Mouse (Mus musculus) midbrain, embryonic 15.5 days (tissue): Measurements from ENCODE around the gene Zfp36l1. TPM values are rescaled to one million over a fixed set of nuclear protein-coding genes. Genes with fewer than 3 reads are reported as not detected.

Source experiments
- ATAC-seq: fragments of 200-750 bp; cut with Nextera tagmentation; replicated peaks from 2 replicates; pipeline ENCODE4 v1.8.0; 2017; ENCODE audit warnings: moderate TSS enrichment
- H3K27ac ChIP-seq: fragments of 300-500 bp; sonication (generic); 2 replicates; pipeline ENCODE4 v1.5.1; 2015; ENCODE audit warnings: mild to moderate bottlenecking, inconsistent platforms
- H3K27me3 ChIP-seq: fragments of 300-500 bp; sonication (generic); replicated peaks from 2 replicates; pipeline ENCODE4 v1.6.1; 2015; ENCODE audit warnings: inconsistent platforms
- H3K36me3 ChIP-seq: fragments of 300-500 bp; sonication (generic); replicated peaks from 2 replicates; pipeline ENCODE4 v1.6.1; 2015; ENCODE audit warnings: inconsistent platforms
- H3K4me1 ChIP-seq: fragments of 300-500 bp; sonication (generic); 2 replicates; pipeline ENCODE4 v1.6.1; 2015; ENCODE audit warnings: inconsistent platforms
- H3K4me2 ChIP-seq: fragments of 300-500 bp; sonication (generic); 2 replicates; pipeline ENCODE4 v1.6.1; 2015; ENCODE audit warnings: inconsistent platforms, mild to moderate bottlenecking, moderate library complexity
- H3K4me3 ChIP-seq: fragments of 300-500 bp; sonication (generic); 2 replicates; pipeline ENCODE4 v1.5.1; 2015; ENCODE audit warnings: mild to moderate bottlenecking, inconsistent platforms
- H3K9ac ChIP-seq: fragments of 300-500 bp; sonication (generic); 2 replicates; pipeline ENCODE4 v1.6.1; 2015; ENCODE audit warnings: mild to moderate bottlenecking, inconsistent platforms
- H3K9me3 ChIP-seq: fragments of 300-500 bp; sonication (generic); 2 replicates; pipeline ENCODE4 v1.6.1; 2016; ENCODE audit warnings: inconsistent platforms
- WGBS: fragments of 180-500 bp; shearing (Covaris S2); methylation state at CpG from one replicate; pipeline ENCODE4 v1.1.7; 2015; ENCODE audit warnings: mixed read lengths; 5-methylcytosine and 5-hydroxymethylcytosine counted together
- polyA plus RNA-seq: library from polyadenylated mRNA; unstranded; fragments of >200 nt; fragmentation: Nextera tagmentation; extraction: Ambion mirVana; gene quantifications from 2 replicates; pipeline ENCODE4 v1.2.1, GENCODE M21; 2015

Zfp36l1 gene
- polyA plus RNA-seq, 1 experiment from 2014 or later, result 37.1 TPM

GRCm38 (mm10) chr12:80079937-80080336 is 32.9 kb downstream of the Zfp36l1 start:
- Histone ChIP-seq H3K27me3 (no peaks in the 10 kb centered on the region), H3K4me1 (no peaks in the 10 kb centered on the region), H3K27ac (no peak overlapping the region), H3K9me3 (no peaks in the 10 kb centered on the region), H3K4me2 (no peak overlapping the region), H3K36me3 (no peaks in the 10 kb centered on the region), H3K9ac (no peak overlapping the region), H3K4me3 (no peak overlapping the region)
- ATAC-seq, result no peak
- 89% methylated on average over 4 of the region's 4 CpGs for WGBS

DNA sequence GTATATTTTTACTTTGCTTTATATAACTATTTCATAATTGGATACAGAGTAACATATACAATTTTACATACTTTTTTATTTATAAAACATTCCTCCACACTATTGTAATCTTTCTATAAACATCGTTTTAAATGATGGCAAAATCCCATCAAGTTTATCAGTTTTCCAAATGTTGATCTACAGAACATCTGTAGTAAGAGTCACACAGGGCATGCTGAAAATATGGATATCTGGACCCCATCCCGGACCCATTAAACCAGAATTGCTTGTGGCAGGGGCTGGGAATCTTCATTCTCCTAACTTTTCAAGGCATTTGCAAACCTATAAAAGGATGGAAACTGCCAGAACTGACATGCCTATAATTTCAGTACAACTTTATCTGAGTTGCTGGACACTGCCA is 38.5 kb downstream of the Zfp36l1 start:
- Histone ChIP-seq H3K4me3 (no peak overlapping the region), H3K4me2 (no peak overlapping the region), H3K36me3 (no peaks in the 10 kb centered on the region), H3K9ac (no peak overlapping the region), H3K9me3 (no peaks in the 10 kb centered on the region), H3K27me3 (no peaks in the 10 kb centered on the region), H3K4me1 (no peaks in the 10 kb centered on the region), H3K27ac (no peak overlapping the region)
- WGBS, result 81% methylated on average over 2 of the region's 2 CpGs
- ATAC-seq, result no peak

DNA sequence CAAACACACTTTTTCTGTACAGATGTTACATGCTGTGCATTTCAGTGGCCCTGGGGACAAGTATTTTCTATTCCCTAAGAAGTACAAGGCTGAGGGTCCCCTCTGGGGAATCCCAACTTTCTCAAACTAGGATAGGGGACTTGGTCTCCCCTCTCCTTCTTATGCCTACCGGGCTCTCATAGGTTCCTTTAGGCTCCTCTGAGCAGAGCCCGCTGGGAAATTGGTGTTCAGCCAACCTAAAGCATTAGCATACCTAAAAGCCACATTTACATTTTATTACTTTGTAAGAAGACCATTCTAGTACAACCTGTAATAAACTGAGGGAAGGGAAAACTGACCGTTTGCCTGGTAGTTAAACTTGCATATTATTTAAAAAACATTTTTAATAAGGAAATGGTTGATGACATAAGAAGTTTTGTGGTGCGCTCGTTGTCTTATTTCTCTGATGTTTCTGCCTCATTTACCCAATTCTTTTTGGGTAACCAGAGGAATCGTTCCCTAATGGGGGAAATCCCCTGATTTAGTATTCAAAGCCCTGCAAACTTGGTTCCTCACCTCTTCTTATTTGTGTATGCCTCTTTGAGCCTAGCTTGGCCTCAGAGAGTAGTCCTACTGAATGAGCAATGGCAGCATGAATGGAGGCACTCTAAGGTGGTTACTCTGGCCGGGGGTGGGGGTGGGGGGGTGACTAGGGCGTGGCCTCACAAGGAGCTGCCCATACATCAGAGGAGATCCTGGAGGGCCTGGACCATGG is 42.1 kb downstream of the Zfp36l1 start:
- WGBS, result 42% methylated on average over 8 of the region's 8 CpGs
- no peak for ATAC-seq
- no peaks in the 10 kb centered on the region for H3K27me3 ChIP-seq
- no peak overlapping the region for H3K4me3 ChIP-seq
- no peak overlapping the region for H3K4me2 ChIP-seq
- no peak overlapping the region for H3K27ac ChIP-seq
- H3K4me1 ChIP-seq, result no peaks in the 10 kb centered on the region
- no peaks in the 10 kb centered on the region for H3K36me3 ChIP-seq
- no peak overlapping the region for H3K9ac ChIP-seq
- H3K9me3 ChIP-seq, result no peaks in the 10 kb centered on the region

- no peaks in the 10 kb centered on the region for H3K36me3 ChIP-seq
- no peak overlapping the region for H3K4me3 ChIP-seq
- H3K4me1 ChIP-seq, result peaks cover 8% of the 10 kb centered on the region
- H3K4me2 ChIP-seq, result no peak overlapping the region
- no peak for ATAC-seq
- H3K27ac ChIP-seq, result no peak overlapping the region
- no peaks in the 10 kb centered on the region for H3K9me3 ChIP-seq
- no peaks in the 10 kb centered on the region for H3K27me3 ChIP-seq
- H3K9ac ChIP-seq, result no peak overlapping the region
- WGBS, result 96% methylated on average over 3 of the region's 3 CpGs
Measured at GRCm38 (mm10) chr12:80069040-80069439, 43.8 kb downstream of the Zfp36l1 start.

GRCm38 (mm10) chr12:80068016-80068415 is 44.8 kb downstream of the Zfp36l1 start:
- Histone ChIP-seq H3K27ac (no peak overlapping the region), H3K4me1 (peaks cover 18% of the 10 kb centered on the region), H3K27me3 (no peaks in the 10 kb centered on the region), H3K4me3 (no peak overlapping the region), H3K9ac (no peak overlapping the region), H3K36me3 (no peaks in the 10 kb centered on the region), H3K9me3 (no peaks in the 10 kb centered on the region), H3K4me2 (no peak overlapping the region)
- no peak for ATAC-seq
- 82% methylated on average over 7 of the region's 7 CpGs for WGBS

- peaks cover 38% of the 10 kb centered on the region for H3K4me1 ChIP-seq
- WGBS, result 73% methylated on average over 8 of the region's 8 CpGs
- no peak overlapping the region for H3K4me3 ChIP-seq
- H3K9ac ChIP-seq, result no peak overlapping the region
- ATAC-seq, result no peak
- H3K36me3 ChIP-seq, result no peaks in the 10 kb centered on the region
- no peaks in the 10 kb centered on the region for H3K9me3 ChIP-seq
- no peaks in the 10 kb centered on the region for H3K27me3 ChIP-seq
- H3K4me2 ChIP-seq, result no peak overlapping the region
- peak overlapping the region; percentile 27; the same call in 1 of the 2 replicates for H3K27ac ChIP-seq
Measured at GRCm38 (mm10) chr12:80065049-80065448, 47.8 kb downstream of the Zfp36l1 start.

DNA sequence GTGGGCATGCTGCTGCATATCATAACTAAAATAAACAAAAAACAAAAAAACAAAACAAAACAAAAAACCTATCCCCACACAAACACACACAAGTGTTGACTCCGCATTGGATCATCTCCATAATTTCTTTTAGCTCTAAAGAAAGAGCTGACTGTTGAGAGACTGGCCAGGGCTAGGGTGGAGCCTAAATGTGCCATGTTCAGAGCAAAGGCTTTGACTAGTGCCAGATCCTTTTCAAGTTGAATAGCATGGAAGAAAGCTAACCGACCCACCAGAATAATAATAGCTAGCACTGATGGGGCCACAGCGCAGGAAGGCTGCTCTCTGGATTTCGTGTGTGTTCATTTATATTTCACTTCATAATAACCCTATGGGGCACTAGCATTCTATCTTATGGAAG is 48.5 kb downstream of the Zfp36l1 start:
- peak overlapping the region; percentile 83 for H3K27ac ChIP-seq
- no peak overlapping the region for H3K9ac ChIP-seq
- H3K4me3 ChIP-seq, result no peak overlapping the region
- peaks cover 38% of the 10 kb centered on the region for H3K4me1 ChIP-seq
- H3K9me3 ChIP-seq, result no peaks in the 10 kb centered on the region
- no peak for ATAC-seq
- H3K27me3 ChIP-seq, result no peaks in the 10 kb centered on the region
- no peak overlapping the region for H3K4me2 ChIP-seq
- no peaks in the 10 kb centered on the region for H3K36me3 ChIP-seq
- 27% methylated on average over 4 of the region's 4 CpGs for WGBS

DNA sequence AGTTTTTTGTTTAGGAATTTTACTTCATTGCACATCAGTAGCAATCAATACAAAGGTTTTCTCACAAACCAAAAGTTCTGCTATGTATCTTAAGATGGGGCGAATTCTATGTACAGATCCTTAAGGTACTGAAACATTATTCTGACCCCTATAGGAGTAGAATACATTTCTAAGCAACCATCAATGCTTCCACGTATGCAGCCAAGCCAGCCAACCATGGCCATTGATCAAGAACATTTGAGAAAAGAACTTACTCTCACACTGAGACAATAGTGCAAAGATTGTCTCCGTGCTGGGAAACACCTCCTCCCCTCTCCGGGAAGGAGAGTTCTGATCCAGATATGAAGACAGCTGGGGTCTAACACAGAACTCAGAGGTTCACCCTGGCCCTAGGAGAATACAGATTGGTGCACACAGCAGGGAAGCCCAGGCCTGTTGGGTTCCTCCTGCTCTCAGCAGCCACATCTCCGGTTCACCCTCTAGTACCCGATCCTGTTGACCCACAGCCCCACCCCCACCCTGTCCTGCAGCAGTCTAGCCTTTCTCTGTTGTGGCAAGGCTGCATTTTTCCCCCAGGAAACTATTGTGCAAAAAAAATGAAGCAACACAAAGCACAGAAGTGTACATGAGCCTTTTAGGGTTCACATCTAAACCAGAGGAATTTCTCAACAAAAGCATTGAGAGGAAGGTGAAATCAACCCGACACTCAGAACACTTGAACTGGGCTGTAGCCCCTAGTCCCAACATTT is 49.2 kb downstream of the Zfp36l1 start:
- H3K4me3 ChIP-seq, result no peak overlapping the region
- peaks cover 38% of the 10 kb centered on the region for H3K4me1 ChIP-seq
- no peaks in the 10 kb centered on the region for H3K27me3 ChIP-seq
- H3K9ac ChIP-seq, result no peak overlapping the region
- H3K4me2 ChIP-seq, result no peak overlapping the region
- no peak for ATAC-seq
- H3K27ac ChIP-seq, result peak overlapping the region; percentile 83
- no peaks in the 10 kb centered on the region for H3K36me3 ChIP-seq
- WGBS, result 15% methylated on average over 7 of the region's 7 CpGs
- H3K9me3 ChIP-seq, result no peaks in the 10 kb centered on the region

- 1% methylated on average over 6 of the region's 6 CpGs for WGBS
- peaks cover 38% of the 10 kb centered on the region for H3K4me1 ChIP-seq
- H3K9me3 ChIP-seq, result no peaks in the 10 kb centered on the region
- H3K4me3 ChIP-seq, result no peak overlapping the region
- H3K27ac ChIP-seq, result peak overlapping the region; percentile 83
- no peak overlapping the region for H3K9ac ChIP-seq
- H3K27me3 ChIP-seq, result no peaks in the 10 kb centered on the region
- peak; percentile 93 for ATAC-seq
- H3K36me3 ChIP-seq, result no peaks in the 10 kb centered on the region
- peak overlapping the region; percentile 9; the same call in 1 of the 2 replicates for H3K4me2 ChIP-seq
Measured at GRCm38 (mm10) chr12:80062410-80063401, 50.1 kb downstream of the Zfp36l1 start.

GRCm38 (mm10) chr12:80061810-80062209 is 51.0 kb downstream of the Zfp36l1 start:
- no peak overlapping the region for H3K9ac ChIP-seq
- no peaks in the 10 kb centered on the region for H3K36me3 ChIP-seq
- peaks cover 38% of the 10 kb centered on the region for H3K4me1 ChIP-seq
- no peaks in the 10 kb centered on the region for H3K9me3 ChIP-seq
- no peak overlapping the region for H3K4me3 ChIP-seq
- H3K4me2 ChIP-seq, result 0 out of 2 replicates have a peak overlapping the region, but pooled peaks have one; percentile 9
- no peaks in the 10 kb centered on the region for H3K27me3 ChIP-seq
- ATAC-seq, result no peak
- WGBS, result 5% methylated on average over 5 of the region's 5 CpGs
- peak overlapping the region; percentile 83 for H3K27ac ChIP-seq

DNA sequence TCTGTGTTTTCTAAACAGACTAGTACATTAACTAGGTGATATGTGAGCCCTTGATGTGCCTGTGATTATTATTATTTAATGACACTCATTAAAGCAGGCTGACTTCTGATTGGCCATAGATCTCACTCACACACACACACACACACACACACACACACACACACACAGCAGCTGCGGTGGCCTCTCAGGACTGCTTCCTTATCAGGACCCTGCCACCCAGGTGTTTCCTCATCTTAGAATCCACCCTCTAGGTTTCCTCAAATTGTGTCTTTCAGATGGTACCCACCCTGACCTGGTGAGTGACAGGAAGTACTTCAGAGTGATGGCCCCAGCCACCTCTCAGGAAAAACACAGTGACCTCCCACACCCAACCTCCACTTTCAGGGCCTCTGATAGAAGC is 52.0 kb downstream of the Zfp36l1 start:
- no peak for ATAC-seq
- Histone ChIP-seq H3K4me1 (peaks cover 38% of the 10 kb centered on the region), H3K36me3 (no peaks in the 10 kb centered on the region), H3K4me3 (no peak overlapping the region), H3K9me3 (no peaks in the 10 kb centered on the region), H3K27ac (peak overlapping the region; percentile 83; the same call in 1 of the 2 replicates), H3K9ac (no peak overlapping the region), H3K27me3 (no peaks in the 10 kb centered on the region), H3K4me2 (no peak overlapping the region)
- WGBS, result 38% methylated on average over 1 of the region's 1 CpGs

DNA sequence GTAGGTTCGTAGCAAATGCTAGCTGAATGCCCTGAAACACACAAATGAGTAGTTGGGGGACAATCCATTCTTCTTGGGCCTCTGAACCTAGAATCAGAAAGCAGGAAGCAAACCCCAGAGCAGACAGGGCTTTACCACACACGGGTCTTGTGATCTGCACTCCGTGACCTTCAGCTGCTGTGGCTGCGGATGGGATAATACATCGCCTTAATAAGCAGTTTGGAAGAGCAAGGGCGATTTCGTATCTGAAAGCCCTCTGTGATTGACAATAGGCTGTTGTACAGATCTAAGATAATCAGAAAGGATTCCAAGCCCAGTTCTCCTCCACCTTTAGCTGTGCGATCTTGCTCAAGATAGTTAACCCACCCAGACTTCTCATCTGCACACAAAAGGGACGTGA is 52.5 kb downstream of the Zfp36l1 start:
- Histone ChIP-seq H3K36me3 (no peaks in the 10 kb centered on the region), H3K9me3 (no peaks in the 10 kb centered on the region), H3K27ac (0 out of 2 replicates have a peak overlapping the region, but pooled peaks have one; percentile 6), H3K4me3 (no peak overlapping the region), H3K4me2 (no peak overlapping the region), H3K9ac (no peak overlapping the region), H3K4me1 (peaks cover 38% of the 10 kb centered on the region), H3K27me3 (no peaks in the 10 kb centered on the region)
- WGBS, result 19% methylated on average over 9 of the region's 9 CpGs
- no peak for ATAC-seq
